Mouse (Mus musculus): Measurements from ENCODE around the gene Sprr3. TPM values are rescaled to one million over a fixed set of nuclear protein-coding genes. Genes with fewer than 3 reads are reported as not detected.

Gene Sprr3
- total RNA-seq, 2 experiments from 2014 or later: not detected

Other genes starting within 250 kb of the Sprr3 start
- not detected for gene Sprr2a1, start 242.9 kb downstream of the Sprr3 start, total RNA-seq (2021)
- 1 to 10 TPM; 1.1 to 1.5 TPM for gene Sprr2a2, start 242.8 kb downstream of the Sprr3 start, total RNA-seq (2021)
- not detected for gene Sprr2a3, start 173.3 kb downstream of the Sprr3 start, total RNA-seq (2021)
- not detected for gene Sprr2b, start 142.1 kb downstream of the Sprr3 start, total RNA-seq (2021)
- gene Sprr2d, start 119.6 kb downstream of the Sprr3 start, total RNA-seq (2021): not detected
- gene Sprr2e, start 106.6 kb downstream of the Sprr3 start, total RNA-seq (2021): not detected
- not detected for gene Sprr2f, start 93.5 kb downstream of the Sprr3 start, total RNA-seq (2021)
- not detected for gene Sprr2h, start 73.0 kb downstream of the Sprr3 start, total RNA-seq (2021)
- gene Sprr2i, start 50.7 kb downstream of the Sprr3 start, total RNA-seq (2021): not detected
- gene Sprr2j-ps, start 40.6 kb downstream of the Sprr3 start, total RNA-seq (2021): not detected
- gene Gm9774, start 29.3 kb downstream of the Sprr3 start, total RNA-seq (2021): 1 to 10 TPM; 2.8 to 4.8 TPM
- gene Sprr2k, start 26.1 kb downstream of the Sprr3 start, total RNA-seq (2021): not detected
- gene Sprr1b, start 19.9 kb downstream of the Sprr3 start, total RNA-seq (2021): not detected
- not detected for gene Sprr1a, start 27.2 kb upstream of the Sprr3 start, total RNA-seq (2021)
- gene Sprr4, start 41.8 kb upstream of the Sprr3 start, total RNA-seq (2021): not detected
- not detected for gene 2310046K23Rik, start 75.8 kb upstream of the Sprr3 start, total RNA-seq (2021)
- not detected for gene Ivl, start 115.0 kb upstream of the Sprr3 start, total RNA-seq (2021)
- not detected for gene Smcp, start 130.3 kb upstream of the Sprr3 start, total RNA-seq (2021)
- gene 2210017I01Rik, start 148.8 kb upstream of the Sprr3 start, total RNA-seq (2021): not detected
- not detected for gene Lce6a, start 162.9 kb upstream of the Sprr3 start, total RNA-seq (2021)
- not detected for gene Lce1a1, start 189.6 kb upstream of the Sprr3 start, total RNA-seq (2021)
- gene Lce1b, start 198.2 kb upstream of the Sprr3 start, total RNA-seq (2021): not detected
- not detected for gene Lce1a2, start 211.6 kb upstream of the Sprr3 start, total RNA-seq (2021)
- gene Lce1c, start 220.5 kb upstream of the Sprr3 start, total RNA-seq (2021): not detected
- gene Lce1d, start 228.5 kb upstream of the Sprr3 start, total RNA-seq (2021): not detected